Mouse (Mus musculus): Measurements from ENCODE around the gene Emc3.

GRCm38 (mm10) chr6:113514600-113514999, 16.9 kb downstream of the Emc3 start:
- no peak for TF ChIP-seq CTCF (IDR thresholded peaks at IDR 0.05; ENCODE audit: low read depth, low read length)
- no peak for TF ChIP-seq TAL1 (conservative IDR thresholded peaks at IDR 0.05; ENCODE audit: low read depth, low read length)
- no peak for TF ChIP-seq POLR2AphosphoS5 (IDR thresholded peaks at IDR 0.05; ENCODE audit: insufficient replicate concordance, low read depth, low read length)
- TF ChIP-seq GATA1 (IDR thresholded peaks at IDR 0.05; ENCODE audit: borderline replicate concordance, low read length) = no peak
- TF ChIP-seq GATA2 (IDR thresholded peaks at IDR 0.05; ENCODE audit: borderline replicate concordance, low read depth, low read length) = no peak
